Mouse (Mus musculus): ENCODE data around the gene Gm13272. TPM values are rescaled to one million over a fixed set of nuclear protein-coding genes. Genes with fewer than 3 reads are reported as not detected.
"Not testable (repeated sequence)": the region's sequence is repeated elsewhere in the genome, so short reads cannot be mapped to it uniquely, and the experiment has no call there.

Gm13272 gene
- polyA plus RNA-seq (2011; ENCODE audit: insufficient read depth, insufficient read length, low read depth, missing spikeins) = not detected in 2 replicates

GRCm38 (mm10) chr4:88779550-88779949 lies at the start of gene Gm13272:
Gm13272 (plus strand) TSS chr4:88779850.
- H3K9ac ChIP-seq (ENCODE audit: low read depth, poor library complexity, severe bottlenecking); H3K4me3 ChIP-seq (ENCODE audit: low read depth, low read length); H3K36me3 ChIP-seq (ENCODE audit: control insufficient read depth, insufficient read depth, low read length, poor library complexity, severe bottlenecking); H3K9me3 ChIP-seq (replicated peaks; ENCODE audit: control insufficient read depth, insufficient read depth, low read length, poor library complexity, severe bottlenecking); H3K27me3 ChIP-seq (ENCODE audit: control insufficient read depth, insufficient read depth, low read length, poor library complexity, severe bottlenecking); H3K27ac ChIP-seq (ENCODE audit: insufficient read depth, low read length); H3K4me1 ChIP-seq (ENCODE audit: control insufficient read depth, insufficient read depth, low read length): not testable (repeated sequence)

- Histone ChIP-seq H3K4me3 (ENCODE audit: low read depth, low read length) (no peak overlapping the region), H3K9me3 (replicated peaks; ENCODE audit: control insufficient read depth, insufficient read depth, low read length, poor library complexity, severe bottlenecking) (0 out of 2 replicates have a peak, but pooled peaks cover 3% of the 10 kb centered on the region), H3K36me3 (ENCODE audit: control insufficient read depth, insufficient read depth, low read length, poor library complexity, severe bottlenecking) (no peaks in the 10 kb centered on the region), H3K4me1 (ENCODE audit: control insufficient read depth, insufficient read depth, low read length) (no peaks in the 10 kb centered on the region), H3K27me3 (ENCODE audit: control insufficient read depth, insufficient read depth, low read length, poor library complexity, severe bottlenecking) (no peaks in the 10 kb centered on the region), H3K9ac (ENCODE audit: low read depth, poor library complexity, severe bottlenecking) (no peak overlapping the region), H3K27ac (ENCODE audit: insufficient read depth, low read length) (no peak overlapping the region)
- TF ChIP-seq POLR2A (IDR thresholded peaks at IDR 0.05; ENCODE audit: insufficient read depth, low read length) (no peak), CTCF (IDR thresholded peaks at IDR 0.05; ENCODE audit: low read depth, low read length) (peak; percentile 82), EP300 (IDR thresholded peaks at IDR 0.05; ENCODE audit: insufficient read depth, low read depth, low read length) (no peak)
Observed at GRCm38 (mm10) chr4:88738480-88738879, 41.2 kb upstream of the Gm13272 start.

DNA sequence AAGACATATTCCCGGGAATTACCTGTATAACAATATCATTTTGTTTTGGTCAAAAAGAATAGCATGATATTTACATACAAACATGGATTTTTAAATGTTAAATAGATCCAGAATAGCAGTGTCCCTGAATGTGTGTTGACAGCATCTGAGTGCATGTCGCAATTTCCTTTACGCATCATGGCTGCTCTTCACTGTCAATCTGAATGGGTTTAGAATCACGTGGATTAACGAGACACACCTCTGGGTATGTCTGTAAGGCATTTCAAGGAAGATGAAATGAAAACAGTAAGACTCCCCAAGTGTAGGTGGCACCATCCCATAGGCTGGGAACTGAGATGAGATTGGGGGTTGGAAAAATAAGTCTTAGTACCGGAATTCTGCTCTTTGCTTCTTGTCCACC lies 40.6 kb upstream of the Gm13272 start:
- H3K27ac ChIP-seq (ENCODE audit: insufficient read depth, low read length) = no peak overlapping the region
- no peak overlapping the region for H3K9ac ChIP-seq (ENCODE audit: low read depth, poor library complexity, severe bottlenecking)
- H3K4me3 ChIP-seq (ENCODE audit: low read depth, low read length) = no peak overlapping the region
- no peaks in the 10 kb centered on the region for H3K4me1 ChIP-seq (ENCODE audit: control insufficient read depth, insufficient read depth, low read length)
- no peaks in the 10 kb centered on the region for H3K36me3 ChIP-seq (ENCODE audit: control insufficient read depth, insufficient read depth, low read length, poor library complexity, severe bottlenecking)
- H3K9me3 ChIP-seq (replicated peaks; ENCODE audit: control insufficient read depth, insufficient read depth, low read length, poor library complexity, severe bottlenecking) = no peaks in the 10 kb centered on the region
- TF ChIP-seq POLR2A (IDR thresholded peaks at IDR 0.05; ENCODE audit: insufficient read depth, low read length) (no peak), EP300 (IDR thresholded peaks at IDR 0.05; ENCODE audit: insufficient read depth, low read depth, low read length) (no peak), CTCF (IDR thresholded peaks at IDR 0.05; ENCODE audit: low read depth, low read length) (no peak)
- H3K27me3 ChIP-seq (ENCODE audit: control insufficient read depth, insufficient read depth, low read length, poor library complexity, severe bottlenecking) = no peaks in the 10 kb centered on the region

DNA sequence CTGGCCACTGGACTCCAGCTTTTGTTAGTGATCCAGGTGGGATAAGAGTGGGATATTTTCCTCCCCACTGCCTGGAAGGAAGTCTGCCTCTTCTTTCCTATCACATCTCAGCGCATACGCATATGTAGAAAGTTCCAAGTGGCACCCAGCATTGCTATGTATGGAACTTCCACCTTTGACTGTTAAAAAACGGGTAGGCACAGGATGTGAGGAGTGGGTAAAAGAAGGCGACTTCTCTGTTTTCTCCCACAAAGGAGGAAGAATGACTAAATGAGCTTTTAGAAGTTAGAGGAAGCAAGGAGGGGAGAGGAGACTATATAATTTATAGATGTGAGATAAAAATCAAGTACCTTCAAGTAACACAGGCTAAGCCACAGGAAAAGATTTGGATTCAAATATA lies 38.2 kb upstream of the Gm13272 start:
- Histone ChIP-seq H3K9me3 (replicated peaks; ENCODE audit: control insufficient read depth, insufficient read depth, low read length, poor library complexity, severe bottlenecking) (no peaks in the 10 kb centered on the region), H3K4me1 (ENCODE audit: control insufficient read depth, insufficient read depth, low read length) (peaks cover 3% of the 10 kb centered on the region), H3K9ac (ENCODE audit: low read depth, poor library complexity, severe bottlenecking) (no peak overlapping the region), H3K27me3 (ENCODE audit: control insufficient read depth, insufficient read depth, low read length, poor library complexity, severe bottlenecking) (no peaks in the 10 kb centered on the region), H3K4me3 (ENCODE audit: low read depth, low read length) (no peak overlapping the region), H3K36me3 (ENCODE audit: control insufficient read depth, insufficient read depth, low read length, poor library complexity, severe bottlenecking) (no peaks in the 10 kb centered on the region), H3K27ac (ENCODE audit: insufficient read depth, low read length) (no peak overlapping the region)
- TF ChIP-seq POLR2A (IDR thresholded peaks at IDR 0.05; ENCODE audit: insufficient read depth, low read length) (no peak), CTCF (IDR thresholded peaks at IDR 0.05; ENCODE audit: low read depth, low read length) (no peak), EP300 (IDR thresholded peaks at IDR 0.05; ENCODE audit: insufficient read depth, low read depth, low read length) (no peak)

DNA sequence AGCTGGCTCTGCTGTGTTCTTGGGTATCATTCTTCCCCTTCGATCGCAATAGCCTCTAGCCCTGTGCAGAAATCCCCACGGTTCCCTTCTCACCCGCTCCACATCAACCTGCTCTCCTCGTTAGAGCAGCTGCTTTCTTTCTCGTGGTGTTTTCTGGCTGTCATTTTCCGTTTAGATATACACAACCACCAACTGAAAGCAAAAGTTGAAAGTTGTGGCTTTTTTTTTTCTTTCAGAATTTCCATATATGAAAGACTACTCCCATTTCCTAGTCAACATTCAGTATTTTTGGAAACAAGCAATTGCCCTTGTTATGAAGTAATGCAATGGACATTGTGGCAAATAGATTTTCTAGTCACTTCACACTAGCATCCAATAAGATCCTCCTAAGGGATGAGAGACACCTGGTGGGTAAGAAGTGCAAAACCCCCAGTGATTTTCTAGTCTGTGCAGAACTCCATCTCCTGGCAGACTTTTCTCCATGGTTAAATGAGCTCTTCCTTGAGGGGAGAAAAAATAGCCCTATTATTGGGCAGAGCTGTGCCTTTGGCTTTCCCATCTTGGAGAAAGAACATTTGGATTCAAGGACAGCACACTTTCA lies 36.8 kb upstream of the Gm13272 start:
- H3K9me3 ChIP-seq (replicated peaks; ENCODE audit: control insufficient read depth, insufficient read depth, low read length, poor library complexity, severe bottlenecking) = no peaks in the 10 kb centered on the region
- TF ChIP-seq EP300 (IDR thresholded peaks at IDR 0.05; ENCODE audit: insufficient read depth, low read depth, low read length) = no peak
- H3K36me3 ChIP-seq (ENCODE audit: control insufficient read depth, insufficient read depth, low read length, poor library complexity, severe bottlenecking) = no peaks in the 10 kb centered on the region
- no peaks in the 10 kb centered on the region for H3K27me3 ChIP-seq (ENCODE audit: control insufficient read depth, insufficient read depth, low read length, poor library complexity, severe bottlenecking)
- H3K4me3 ChIP-seq (ENCODE audit: low read depth, low read length) = no peak overlapping the region
- H3K9ac ChIP-seq (ENCODE audit: low read depth, poor library complexity, severe bottlenecking) = no peak overlapping the region
- no peak overlapping the region for H3K27ac ChIP-seq (ENCODE audit: insufficient read depth, low read length)
- peaks cover 3% of the 10 kb centered on the region for H3K4me1 ChIP-seq (ENCODE audit: control insufficient read depth, insufficient read depth, low read length)

DNA sequence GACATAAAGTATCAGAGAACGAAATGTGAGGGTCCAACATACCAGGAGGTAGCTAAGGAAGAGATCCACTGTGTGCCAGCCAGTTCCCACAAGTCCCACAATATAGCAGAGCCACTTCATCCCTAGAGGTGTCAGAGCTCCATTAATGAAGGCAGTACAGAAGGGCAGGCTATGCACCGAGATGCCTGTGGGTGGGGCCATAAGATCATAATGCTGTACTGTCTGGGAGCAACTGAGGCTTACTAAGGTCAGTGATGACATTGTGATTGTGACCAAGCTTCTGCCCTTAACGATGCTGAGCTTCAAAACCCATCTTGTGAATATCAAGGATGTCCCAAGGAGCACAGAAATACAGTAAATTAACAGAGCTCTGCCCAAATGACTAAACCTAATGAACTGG lies 35.4 kb upstream of the Gm13272 start:
- no peak overlapping the region for H3K27ac ChIP-seq (ENCODE audit: insufficient read depth, low read length)
- H3K36me3 ChIP-seq (ENCODE audit: control insufficient read depth, insufficient read depth, low read length, poor library complexity, severe bottlenecking) = no peaks in the 10 kb centered on the region
- H3K4me1 ChIP-seq (ENCODE audit: control insufficient read depth, insufficient read depth, low read length) = peaks cover 3% of the 10 kb centered on the region
- no peak overlapping the region for H3K4me3 ChIP-seq (ENCODE audit: low read depth, low read length)
- no peaks in the 10 kb centered on the region for H3K9me3 ChIP-seq (replicated peaks; ENCODE audit: control insufficient read depth, insufficient read depth, low read length, poor library complexity, severe bottlenecking)
- no peak for TF ChIP-seq EP300 (IDR thresholded peaks at IDR 0.05; ENCODE audit: insufficient read depth, low read depth, low read length)
- no peak for TF ChIP-seq CTCF (IDR thresholded peaks at IDR 0.05; ENCODE audit: low read depth, low read length)
- no peak for TF ChIP-seq POLR2A (IDR thresholded peaks at IDR 0.05; ENCODE audit: insufficient read depth, low read length)
- no peaks in the 10 kb centered on the region for H3K27me3 ChIP-seq (ENCODE audit: control insufficient read depth, insufficient read depth, low read length, poor library complexity, severe bottlenecking)
- H3K9ac ChIP-seq (ENCODE audit: low read depth, poor library complexity, severe bottlenecking) = no peak overlapping the region

Data from ES-Bruce4 (cell line).